Mouse (Mus musculus) erythroblast, embryonic 14.5 days (primary cell): Measurements from ENCODE around the gene Adcy2. TPM values are rescaled to one million over a fixed set of nuclear protein-coding genes. Genes with fewer than 3 reads are reported as not detected.

Source experiments
- H3K27me3 ChIP-seq: 2 replicates; pipeline ENCODE4 v1.6.1; 2012; ENCODE audit warnings: inconsistent platforms; ENCODE audit not compliant: control insufficient read depth
- H3K36me3 ChIP-seq: 2 replicates; pipeline ENCODE4 v1.6.1; 2012; ENCODE audit warnings: mild to moderate bottlenecking, inconsistent platforms; ENCODE audit not compliant: control insufficient read depth
- H3K4me1 ChIP-seq: 2 replicates; pipeline ENCODE4 v1.6.1; 2012; ENCODE audit warnings: inconsistent platforms; ENCODE audit not compliant: control insufficient read depth
- H3K4me3 ChIP-seq: replicated peaks from 2 replicates; pipeline ENCODE3; 2012; ENCODE audit warnings: moderate library complexity, mild to moderate bottlenecking, inconsistent platforms
- H3K9me3 ChIP-seq: 2 replicates; pipeline ENCODE4 v1.6.1; 2012; ENCODE audit warnings: low read length, inconsistent platforms, mixed read lengths; ENCODE audit not compliant: control insufficient read depth
- GATA1 ChIP-seq: IDR thresholded peaks from 2 replicates; pipeline ENCODE4 v1.6.1; 2012; ENCODE audit warnings: low read length, inconsistent platforms, mixed read lengths
- TAL1 ChIP-seq: IDR thresholded peaks from 3 replicates; pipeline ENCODE4 v1.6.1; 2012; ENCODE audit warnings: low read length, inconsistent platforms, mixed read lengths
- polyA plus RNA-seq: library from polyadenylated mRNA; stranded (reverse); fragments of >175 nt; gene quantifications from 2 replicates; pipeline ENCODE4 v1.2.3, GENCODE M21; 2012

Adcy2 gene
- polyA plus RNA-seq, 1 experiment: not detected

DNA sequence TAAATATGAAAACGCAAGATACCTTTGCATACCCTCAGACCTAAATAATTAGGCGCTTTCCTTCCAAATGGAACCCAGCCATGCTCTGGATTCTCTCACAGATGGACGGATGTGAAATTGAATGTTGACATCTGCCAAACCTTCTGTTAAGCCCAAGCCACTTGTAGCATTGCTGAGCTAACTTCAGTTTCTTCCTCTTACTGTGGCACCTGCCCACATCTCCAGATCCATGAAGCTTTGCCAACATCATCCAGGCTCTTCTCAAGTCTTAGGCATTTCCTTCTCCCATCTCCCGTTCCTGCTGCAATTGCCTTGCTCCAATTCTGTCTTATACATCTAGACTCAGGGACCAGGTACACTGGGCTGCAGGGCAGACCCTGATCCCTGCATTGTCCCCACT is 6.8 kb upstream of the Adcy2 start:
- Histone ChIP-seq H3K4me3 (no peak overlapping the region), H3K36me3 (no peaks in the 10 kb centered on the region), H3K4me1 (no peaks in the 10 kb centered on the region), H3K9me3 (no peaks in the 10 kb centered on the region), H3K27me3 (no peaks in the 10 kb centered on the region)
- TF ChIP-seq TAL1 (no peak), GATA1 (no peak)

DNA sequence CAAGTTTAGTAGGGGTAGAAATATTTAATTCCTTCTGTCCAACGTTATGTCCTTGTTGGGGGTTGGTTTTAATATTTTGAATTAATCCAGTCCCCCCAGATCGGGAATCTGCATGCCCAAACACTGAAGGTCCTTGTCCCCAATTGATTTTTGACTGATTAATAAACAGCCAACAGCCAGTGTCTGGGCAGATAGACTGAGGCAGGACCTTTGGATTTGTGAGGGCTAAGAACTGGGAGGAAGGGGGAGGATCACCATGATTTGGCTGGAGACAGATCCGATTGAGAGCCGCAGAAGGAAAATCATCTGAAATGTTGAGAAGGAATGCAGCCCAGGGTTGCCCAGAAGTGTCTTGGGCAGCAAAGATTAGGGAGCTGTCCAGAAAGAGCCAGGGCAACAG is 5.1 kb upstream of the Adcy2 start:
- TF ChIP-seq TAL1 (no peak), GATA1 (no peak)
- H3K27me3 ChIP-seq: peaks cover 13% of the 10 kb centered on the region

GRCm38 (mm10) chr13:69002631-69003030 is 3.3 kb upstream of the Adcy2 start:
- Histone ChIP-seq H3K9me3 (no peaks in the 10 kb centered on the region), H3K4me1 (no peaks in the 10 kb centered on the region), H3K27me3 (peaks cover 31% of the 10 kb centered on the region), H3K36me3 (no peaks in the 10 kb centered on the region), H3K4me3 (no peak overlapping the region)
- TF ChIP-seq GATA1: no peak
- no peak for TF ChIP-seq TAL1

More for the DNA sequence above, 5.1 kb upstream of the Adcy2 start:
- no peaks in the 10 kb centered on the region for H3K4me1 ChIP-seq
- H3K9me3 ChIP-seq: no peaks in the 10 kb centered on the region
- H3K4me3 ChIP-seq: no peak overlapping the region
- H3K36me3 ChIP-seq: no peaks in the 10 kb centered on the region

- TF ChIP-seq GATA1 (no peak), TAL1 (no peak)
- no peak overlapping the region for H3K4me3 ChIP-seq
- H3K36me3 ChIP-seq: no peaks in the 10 kb centered on the region
These were observed 2.8 kb upstream of the Adcy2 start for GRCm38 (mm10) chr13:69002173-69002572.

DNA sequence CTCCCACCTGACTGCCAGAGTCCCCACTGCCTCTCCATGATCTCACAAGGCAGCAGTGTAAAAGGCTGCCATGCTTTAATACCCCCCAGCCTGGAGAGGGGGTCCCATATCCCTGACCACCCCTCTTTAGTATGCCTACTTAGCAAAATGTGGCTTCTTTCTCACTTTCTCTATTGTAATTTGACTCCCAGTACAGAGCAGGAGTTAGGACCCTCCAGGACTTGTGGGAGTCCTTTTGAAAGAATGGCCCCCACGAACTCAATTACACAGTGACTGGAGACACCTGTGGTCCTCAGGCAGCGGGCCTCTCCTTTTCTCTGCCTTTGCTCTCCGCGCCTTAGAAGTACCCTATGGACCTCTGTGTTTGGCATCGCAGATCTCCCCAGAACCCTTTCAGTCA is 485 bp upstream of the Adcy2 start:
- Histone ChIP-seq H3K9me3 (no peaks in the 10 kb centered on the region), H3K36me3 (no peaks in the 10 kb centered on the region), H3K27me3 (peaks cover 40% of the 10 kb centered on the region), H3K4me3 (no peak overlapping the region), H3K4me1 (no peaks in the 10 kb centered on the region)
- TF ChIP-seq GATA1 (no peak), TAL1 (no peak)

More at GRCm38 (mm10) chr13:69002173-69002572, 2.8 kb upstream of the Adcy2 start:
- no peaks in the 10 kb centered on the region for H3K9me3 ChIP-seq
- H3K4me1 ChIP-seq: no peaks in the 10 kb centered on the region
- H3K27me3 ChIP-seq: peaks cover 35% of the 10 kb centered on the region

DNA sequence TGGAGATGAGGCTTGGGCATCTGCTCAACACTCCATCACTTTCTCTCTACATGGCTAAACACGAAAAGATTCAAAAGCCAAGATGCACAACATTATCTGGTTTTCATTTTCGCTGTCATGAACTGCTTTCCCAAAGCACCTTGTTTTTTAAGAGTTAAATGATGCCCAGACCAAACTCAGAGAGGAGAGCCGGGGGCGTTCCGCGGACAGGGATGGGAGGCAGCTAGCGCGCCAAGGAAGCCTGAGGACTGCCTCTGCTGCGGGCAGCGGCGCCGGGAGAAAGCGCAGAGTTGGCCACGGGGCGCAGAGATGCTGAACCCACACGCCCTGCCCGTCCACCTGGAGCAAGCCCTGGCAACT is 803 bp downstream of the Adcy2 start:
- Histone ChIP-seq H3K4me3 (no peak overlapping the region), H3K9me3 (no peaks in the 10 kb centered on the region), H3K36me3 (no peaks in the 10 kb centered on the region), H3K27me3 (peaks cover 40% of the 10 kb centered on the region), H3K4me1 (no peaks in the 10 kb centered on the region)
- no peak for TF ChIP-seq GATA1
- no peak for TF ChIP-seq TAL1

DNA sequence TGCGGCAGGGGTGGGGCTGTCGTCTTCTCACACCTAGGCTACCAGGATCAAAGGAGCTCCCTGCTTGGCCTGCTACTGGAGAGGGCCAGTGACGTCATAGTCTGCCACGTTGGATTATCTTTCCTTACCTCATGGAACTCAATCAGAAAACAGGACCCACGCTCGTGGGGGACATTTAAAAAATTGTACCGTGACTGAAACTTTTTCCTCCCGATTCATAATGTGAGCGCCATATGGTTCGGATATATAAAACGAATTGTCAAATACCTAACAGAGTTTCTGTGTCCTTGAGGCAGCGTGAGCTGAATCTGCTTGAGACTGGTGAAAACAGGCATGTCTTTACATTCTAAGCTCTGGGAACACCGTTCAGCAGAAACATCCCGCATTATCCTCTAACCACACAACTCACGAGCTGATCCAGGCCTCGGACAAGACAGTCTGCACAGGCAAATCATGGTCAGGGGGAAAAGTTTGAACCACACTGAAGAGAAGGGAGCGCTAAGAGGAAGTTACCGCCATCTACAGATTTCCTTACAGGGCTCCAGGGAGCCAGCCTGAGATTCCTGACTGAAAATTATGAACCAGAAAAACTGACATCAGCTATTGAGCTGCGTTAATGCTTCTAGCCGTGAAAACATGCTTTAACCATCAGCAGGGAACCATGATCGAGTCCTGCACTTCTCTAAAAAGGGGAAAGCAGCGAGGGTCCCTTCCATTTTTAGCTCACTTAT is 1.4 kb downstream of the Adcy2 start:
- peaks cover 40% of the 10 kb centered on the region for H3K27me3 ChIP-seq
- H3K4me1 ChIP-seq: no peaks in the 10 kb centered on the region
- H3K9me3 ChIP-seq: no peaks in the 10 kb centered on the region
- H3K4me3 ChIP-seq: no peak overlapping the region
- TF ChIP-seq TAL1: no peak
- TF ChIP-seq GATA1: no peak
- no peaks in the 10 kb centered on the region for H3K36me3 ChIP-seq

GRCm38 (mm10) chr13:68997386-68997785 is 2.0 kb downstream of the Adcy2 start:
- no peaks in the 10 kb centered on the region for H3K36me3 ChIP-seq
- no peak overlapping the region for H3K4me3 ChIP-seq
- peaks cover 40% of the 10 kb centered on the region for H3K27me3 ChIP-seq
- TF ChIP-seq TAL1 (no peak), GATA1 (no peak)
- H3K4me1 ChIP-seq: no peaks in the 10 kb centered on the region
- H3K9me3 ChIP-seq: no peaks in the 10 kb centered on the region

DNA sequence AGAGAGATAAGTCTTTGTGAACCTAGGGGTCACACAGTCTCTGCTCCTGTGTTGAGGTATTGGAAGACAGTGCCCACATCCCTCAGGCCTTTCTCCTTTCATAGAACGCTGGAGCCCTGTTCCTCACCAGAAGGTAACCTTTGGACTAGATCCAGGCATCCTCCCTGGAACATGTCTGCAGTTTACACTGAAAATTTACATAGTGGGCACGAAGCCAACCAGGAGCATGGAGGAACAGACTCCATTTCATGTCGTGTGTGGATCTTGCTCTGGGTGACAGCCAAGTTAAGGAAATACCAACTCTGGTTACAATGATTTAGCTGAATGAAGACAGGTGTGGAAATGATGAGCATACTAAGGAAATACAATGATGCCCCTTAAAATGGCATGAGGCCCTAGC is 2.7 kb downstream of the Adcy2 start:
- Histone ChIP-seq H3K36me3 (no peaks in the 10 kb centered on the region), H3K4me3 (no peak overlapping the region), H3K9me3 (no peaks in the 10 kb centered on the region), H3K4me1 (no peaks in the 10 kb centered on the region), H3K27me3 (peaks cover 40% of the 10 kb centered on the region)
- no peak for TF ChIP-seq TAL1
- TF ChIP-seq GATA1: no peak

- H3K36me3 ChIP-seq: no peaks in the 10 kb centered on the region
- TF ChIP-seq GATA1: no peak
- no peak for TF ChIP-seq TAL1
- no peak overlapping the region for H3K4me3 ChIP-seq
- H3K27me3 ChIP-seq: no peaks in the 10 kb centered on the region
- no peaks in the 10 kb centered on the region for H3K4me1 ChIP-seq
- H3K9me3 ChIP-seq: peaks cover 7% of the 10 kb centered on the region
These were observed 13.6 kb downstream of the Adcy2 start for GRCm38 (mm10) chr13:68985789-68986188.
